9 mouse cellular contexts compared by ENCODE assay signal in genomic region chr9:62374276-62374675, GRCm38 (mm10). TPM values are rescaled to one million over a fixed set of nuclear protein-coding genes. Genes with fewer than 3 reads are reported as not detected.
DNase-seq lines count a peak whose midpoint lies in the region; ATAC-seq lines count a peak whose summit lies in the region.
"Had no signal": no experiment of that assay in that cellular context is flagged by ENCODE, and none has a peak within 500 bp of the region (broad histone marks: within the 10 kb centered on the region; RNA-seq: fewer than 3 reads in every experiment).

No protein-coding gene starts in this region.

- no peak overlapping the region for H3K9ac ChIP-seq in kidney, embryonic 15.5 days
- no peak overlapping the region for H3K9ac ChIP-seq in liver, embryonic 12.5 days
- H3K9ac ChIP-seq: hindbrain, embryonic 13.5 days; limb, embryonic 12.5 days had no signal

- no peaks in the 10 kb centered on the region for H3K9me3 ChIP-seq in kidney, embryonic 15.5 days (replicated peaks)
- H3K9me3 ChIP-seq in liver, embryonic 12.5 days (replicated peaks) = no peaks in the 10 kb centered on the region
- H3K9me3 ChIP-seq in megakaryocyte, embryonic 14.5 days = no peaks in the 10 kb centered on the region
- H3K9me3 ChIP-seq: hindbrain, embryonic 13.5 days; limb, embryonic 12.5 days had no signal

- peaks cover 76% of the 10 kb centered on the region for H3K36me3 ChIP-seq in kidney, embryonic 15.5 days
- H3K36me3 ChIP-seq in liver, embryonic 12.5 days = peaks cover 85% of the 10 kb centered on the region
- H3K36me3 ChIP-seq in megakaryocyte, embryonic 14.5 days (replicated peaks; ENCODE audit: low read length) = peaks cover 95% of the 10 kb centered on the region

- H3K27me3 ChIP-seq in kidney, embryonic 15.5 days = no peaks in the 10 kb centered on the region
- no peaks in the 10 kb centered on the region for H3K27me3 ChIP-seq in liver, embryonic 12.5 days (replicated peaks)
- H3K27me3 ChIP-seq in megakaryocyte, embryonic 14.5 days (replicated peaks) = no peaks in the 10 kb centered on the region
- H3K27me3 ChIP-seq: hindbrain, embryonic 13.5 days; limb, embryonic 12.5 days had no signal

- H3K27ac ChIP-seq in kidney, embryonic 15.5 days = peak overlapping the region; percentile 32; the same call in 1 of the 2 replicates
- H3K27ac ChIP-seq in brown adipose tissue, adult 24 weeks (replicated peaks; ENCODE audit: low read depth, low read length) = peak overlapping the region; percentile 86
- peak overlapping the region; percentile 45; the same call in 1 of the 2 replicates for H3K27ac ChIP-seq in liver, embryonic 12.5 days
- H3K27ac ChIP-seq: hindbrain, embryonic 13.5 days; limb, embryonic 12.5 days had no signal

- no peak for DNase-seq in kidney, postnatal 36 days
- no peak for DNase-seq in ovary, postnatal 36 days (ENCODE audit: low spot score)

- peaks cover 48% of the 10 kb centered on the region for H3K4me1 ChIP-seq in kidney, embryonic 15.5 days
- H3K4me1 ChIP-seq in brown adipose tissue, adult 24 weeks (ENCODE audit: control insufficient read depth, insufficient read depth, insufficient read length, low read length) = peaks cover 39% of the 10 kb centered on the region
- H3K4me1 ChIP-seq in liver, embryonic 12.5 days = peaks cover 64% of the 10 kb centered on the region
- peaks cover 54% of the 10 kb centered on the region for H3K4me1 ChIP-seq in megakaryocyte, embryonic 14.5 days

- no peak overlapping the region for H3K4me2 ChIP-seq in kidney, embryonic 15.5 days
- H3K4me2 ChIP-seq in liver, embryonic 12.5 days = peak overlapping the region; percentile 15; the same call in 1 of the 2 replicates
- H3K4me2 ChIP-seq: hindbrain, embryonic 13.5 days; limb, embryonic 12.5 days had no signal

- no peak overlapping the region for H3K4me3 ChIP-seq in kidney, embryonic 15.5 days (replicated peaks)
- peak overlapping the region; percentile 24; the same call in 1 of the 2 replicates for H3K4me3 ChIP-seq in brown adipose tissue, adult 24 weeks (ENCODE audit: insufficient read depth, low read depth, low read length)
- H3K4me3 ChIP-seq in liver, embryonic 12.5 days = no peak overlapping the region
- H3K4me3 ChIP-seq in megakaryocyte, embryonic 14.5 days (replicated peaks) = peak overlapping the region; percentile 15
- H3K4me3 ChIP-seq: hindbrain, embryonic 13.5 days; limb, embryonic 12.5 days had no signal

- no peak for ATAC-seq in kidney, embryonic 15.5 days (replicated peaks; ENCODE audit: low FRiP score)
- no peak for ATAC-seq in liver, embryonic 12.5 days
- ATAC-seq in megakaryocyte-erythroid progenitor cell, adult 5-6 weeks (replicated peaks; ENCODE audit: low FRiP score, low TSS enrichment, poor library complexity, severe bottlenecking) = no peak

- WGBS in kidney, embryonic 15.5 days = 77% methylated on average over 3 of the region's 3 CpGs
- WGBS in liver, embryonic 12.5 days (ENCODE audit: insufficient replicate concordance) = 55% methylated on average over 3 of the region's 3 CpGs

RNA-seq across cellular contexts. Expression of gene Anp32a, which starts 33.2 kb away (rescaled TPM):
- polyA plus RNA-seq in kidney, embryonic 15.5 days (2015; fragmentation: Nextera tagmentation; extraction: Ambion mirVana) = 217 and 225 TPM in 2 replicates
- 578 and 694 TPM in 2 replicates for polyA plus RNA-seq in brown adipose tissue, adult 24 weeks (2012; ENCODE audit: insufficient read depth, insufficient read length, missing spikeins)
- 112 and 122 TPM in 2 replicates for polyA plus RNA-seq in liver, embryonic 12.5 days (2016; fragmentation: Nextera tagmentation; extraction: Ambion mirVana)
- polyA plus RNA-seq in megakaryocyte, embryonic 14.5 days (2012; ENCODE audit: insufficient read depth, low replicate concordance) = 15.3 and 263 TPM in 2 replicates
- 205 and 266 TPM in 2 replicates for total RNA-seq in megakaryocyte-erythroid progenitor cell, adult 5-6 weeks (2014; fragmentation: Nextera tagmentation)
- total RNA-seq in megakaryocyte-erythroid progenitor cell, adult 5-6 weeks (2017) = 606 and 1,097 TPM in 2 replicates

Comparison
In these comparisons a context has a peak if more than half of its experiments do, and no peak if none do; other contexts are left out.
1. H3K27ac ChIP-seq: peak in every context shown above with its lines; median percentile 86 in brown adipose tissue, adult 24 weeks; 45 in liver, embryonic 12.5 days; 32 in kidney, embryonic 15.5 days.
2. H3K4me3 ChIP-seq: peak in brown adipose tissue, adult 24 weeks (single experiment) and megakaryocyte, embryonic 14.5 days (single experiment); none in kidney, embryonic 15.5 days (single experiment) and liver, embryonic 12.5 days (single experiment).